8 mouse cellular contexts compared by ENCODE assay signal in the genomic region with DNA sequence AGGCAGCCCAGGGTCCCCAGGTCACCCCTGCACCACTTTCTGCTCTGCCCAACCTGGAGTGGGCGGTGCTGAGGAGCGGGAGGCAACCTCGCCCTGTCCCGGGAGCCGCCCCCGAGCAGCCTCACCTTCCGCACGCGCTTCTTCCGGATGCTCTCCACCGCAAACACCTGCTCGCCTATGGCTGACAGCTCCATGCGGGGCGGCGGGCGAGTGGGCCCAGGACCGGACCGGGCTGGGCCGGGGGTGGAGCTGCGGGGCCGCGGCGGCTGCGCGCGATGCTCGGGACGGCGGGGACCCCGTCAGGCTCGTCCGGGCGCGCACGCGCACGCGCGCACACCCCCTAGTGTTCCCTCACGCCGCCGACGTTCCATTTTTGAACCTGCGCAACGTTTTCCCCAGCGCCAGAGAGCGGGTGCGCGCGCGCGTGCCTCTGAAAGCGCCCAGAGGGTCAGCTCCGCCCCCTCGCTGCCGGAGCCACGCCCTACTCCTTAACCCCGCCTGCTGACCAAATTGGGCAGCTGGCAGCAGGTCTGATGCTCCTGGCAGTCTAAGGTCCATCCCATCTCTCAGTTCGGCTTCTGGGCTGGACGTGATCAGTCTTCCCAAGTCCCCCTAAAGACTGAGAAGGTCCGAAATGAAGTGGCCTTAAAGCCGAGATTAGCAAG. TPM values are rescaled to one million over a fixed set of nuclear protein-coding genes. Genes with fewer than 3 reads are reported as not detected.
A peak's percentile ranks its signal among the peaks of the same experiment; 100 is the strongest.
DNase-seq lines count a peak whose midpoint lies in the region; ATAC-seq and TF ChIP-seq lines count a peak whose summit lies in the region.

No protein-coding gene starts in this region.

- H3K9me3 ChIP-seq in forebrain, embryonic 12.5 days, result no peaks in the 10 kb centered on the region
- H3K9me3 ChIP-seq in liver, embryonic 16.5 days (replicated peaks; ENCODE audit: control insufficient read depth, low read length), result no peaks in the 10 kb centered on the region
- H3K9me3 ChIP-seq in neural tube, embryonic 12.5 days, result no peaks in the 10 kb centered on the region
- H3K9me3 ChIP-seq in stomach, postnatal 0 days (ENCODE audit: control insufficient read depth, low read length), result no peaks in the 10 kb centered on the region

- no peaks in the 10 kb centered on the region for H3K36me3 ChIP-seq in forebrain, embryonic 12.5 days (replicated peaks)
- H3K36me3 ChIP-seq in liver, embryonic 16.5 days (ENCODE audit: control insufficient read depth, insufficient read depth), result no peaks in the 10 kb centered on the region
- H3K36me3 ChIP-seq in neural tube, embryonic 12.5 days, result no peaks in the 10 kb centered on the region
- no peaks in the 10 kb centered on the region for H3K36me3 ChIP-seq in stomach, postnatal 0 days (ENCODE audit: control insufficient read depth, insufficient read depth, low read length)

- H3K4me2 ChIP-seq in forebrain, embryonic 12.5 days, result peak overlapping the region; percentile 86
- H3K4me2 ChIP-seq in liver, embryonic 16.5 days (ENCODE audit: low read depth, low read length), result peak overlapping the region; percentile 99
- peak overlapping the region; percentile 84 for H3K4me2 ChIP-seq in neural tube, embryonic 12.5 days (replicated peaks)
- H3K4me2 ChIP-seq in stomach, postnatal 0 days (replicated peaks; ENCODE audit: low read depth), result peak overlapping the region; percentile 78

- DNase-seq in CD8-positive naive resting alpha-beta T cell, adult 2 months (ENCODE audit: low read depth in 2 of 2, low spot score in 2 of 2), result peak; percentile 84 to 93
- DNase-seq in c-Kit-positive CD71-positive TER-119-positive erythroid progenitor cells, embryonic 14.5 days (ENCODE audit: low spot score), result peak; percentile 74
- peak; percentile 88 to 90 for DNase-seq in heart, postnatal 10 days
- DNase-seq in large intestine, adult 2 months (ENCODE audit: low read depth, low spot score), result peak; percentile 59
- DNase-seq in stomach, postnatal 0 days (ENCODE audit: low spot score), result peak; percentile 93

- peak overlapping the region; percentile 68 for H3K9ac ChIP-seq in forebrain, embryonic 12.5 days
- peak overlapping the region; percentile 80 for H3K9ac ChIP-seq in liver, embryonic 16.5 days (ENCODE audit: low read depth, low read length)
- peak overlapping the region; percentile 62 for H3K9ac ChIP-seq in neural tube, embryonic 12.5 days
- H3K9ac ChIP-seq in stomach, postnatal 0 days (ENCODE audit: low read length), result peak overlapping the region; percentile 71

- peak; percentile 55 for TF ChIP-seq CTCF in stomach, postnatal 0 days (IDR thresholded peaks at IDR 0.05; ENCODE audit: low read depth)

- peak overlapping the region; percentile 68 for H3K4me3 ChIP-seq in forebrain, embryonic 12.5 days (replicated peaks)
- peak overlapping the region; percentile 83 for H3K4me3 ChIP-seq in liver, embryonic 16.5 days (ENCODE audit: low read depth, low read length)
- peak overlapping the region; percentile 55 for H3K4me3 ChIP-seq in neural tube, embryonic 12.5 days
- peak overlapping the region; percentile 64 for H3K4me3 ChIP-seq in stomach, postnatal 0 days (ENCODE audit: low read depth, low read length)

- peaks cover 48% of the 10 kb centered on the region for H3K4me1 ChIP-seq in forebrain, embryonic 12.5 days
- H3K4me1 ChIP-seq in liver, embryonic 16.5 days (ENCODE audit: control insufficient read depth, low read depth, low read length), result peaks cover 27% of the 10 kb centered on the region
- H3K4me1 ChIP-seq in neural tube, embryonic 12.5 days, result peaks cover 15% of the 10 kb centered on the region
- peaks cover 2% of the 10 kb centered on the region; the same call in 1 of the 2 replicates for H3K4me1 ChIP-seq in stomach, postnatal 0 days (replicated peaks; ENCODE audit: control insufficient read depth, insufficient read depth)

- WGBS in forebrain, embryonic 12.5 days, result under 1% methylated on average over 60 of the region's 62 CpGs
- WGBS in large intestine, adult 2 months, result under 1% methylated on average over 62 of the region's 62 CpGs
- under 1% methylated on average over 60 of the region's 62 CpGs for WGBS in liver, embryonic 16.5 days (ENCODE audit: insufficient replicate concordance)
- WGBS in neural tube, embryonic 12.5 days, result 1% methylated on average over 62 of the region's 62 CpGs
- under 1% methylated on average over 58 of the region's 62 CpGs for WGBS in stomach, postnatal 0 days

- no peak for TF ChIP-seq EP300 in stomach, postnatal 0 days (optimal IDR thresholded peaks at IDR 0.05)

- H3K27me3 ChIP-seq in forebrain, embryonic 12.5 days, result peaks cover 39% of the 10 kb centered on the region
- peaks cover 50% of the 10 kb centered on the region for H3K27me3 ChIP-seq in liver, embryonic 16.5 days (ENCODE audit: control insufficient read depth, insufficient read depth, low read depth, low read length)
- H3K27me3 ChIP-seq in neural tube, embryonic 12.5 days (replicated peaks), result peaks cover 28% of the 10 kb centered on the region
- no peaks in the 10 kb centered on the region for H3K27me3 ChIP-seq in stomach, postnatal 0 days (ENCODE audit: control insufficient read depth, insufficient read depth, low read length)

- no peak overlapping the region for H3K27ac ChIP-seq in forebrain, embryonic 12.5 days
- peak overlapping the region; percentile 81 for H3K27ac ChIP-seq in liver, embryonic 16.5 days (ENCODE audit: low read length)
- H3K27ac ChIP-seq in neural tube, embryonic 12.5 days, result no peak overlapping the region
- H3K27ac ChIP-seq in stomach, postnatal 0 days (replicated peaks), result peak overlapping the region; percentile 82

- intact Hi-C loops in heart, postnatal 10 days (cut with DNase I), result no loop called here

- peak; percentile 65 for ATAC-seq in forebrain, embryonic 12.5 days (ENCODE audit: low FRiP score)
- ATAC-seq in liver, embryonic 16.5 days (ENCODE audit: low read depth), result peak; percentile 55
- peak; percentile 51; the same call in 1 of the 2 replicates for ATAC-seq in neural tube, embryonic 12.5 days (ENCODE audit: low FRiP score, low read depth)
- ATAC-seq in stomach, postnatal 0 days (ENCODE audit: low FRiP score, low TSS enrichment), result peak; percentile 80

RNA-seq across cellular contexts. Expression of a gene that starts 38.5 kb away (rescaled TPM):
- 3.3 and 3.6 TPM in 2 replicates for polyA plus RNA-seq in forebrain, embryonic 12.5 days (2016; fragmentation: Nextera tagmentation; extraction: Ambion mirVana)
- 1 to 10 TPM; 3.0 to 3.8 TPM for total RNA-seq in heart, postnatal 10 days (2021)
- polyA plus RNA-seq in large intestine, adult 2 months (2012; rRNA removed), result 22.1 and 30.5 TPM in 2 replicates
- polyA plus RNA-seq in liver, embryonic 16.5 days (2015; fragmentation: Nextera tagmentation; extraction: Ambion mirVana), result 1.2 TPM in 2 replicates
- 2.6 and 2.7 TPM in 2 replicates for polyA plus RNA-seq in neural tube, embryonic 12.5 days (2016; fragmentation: Nextera tagmentation; extraction: Ambion mirVana)
- 4.8 and 5.5 TPM in 2 replicates for polyA plus RNA-seq in stomach, postnatal 0 days (2015; fragmentation: Nextera tagmentation; extraction: Ambion mirVana)

RNA-seq across cellular contexts. Expression of a gene that starts 41.0 kb away (rescaled TPM):
- 7.4 and 8.4 TPM in 2 replicates for polyA plus RNA-seq in forebrain, embryonic 12.5 days (2016; fragmentation: Nextera tagmentation; extraction: Ambion mirVana)
- 10 to 100 TPM; 11.2 to 11.7 TPM for total RNA-seq in heart, postnatal 10 days (2021)
- 28.3 and 34.3 TPM in 2 replicates for polyA plus RNA-seq in large intestine, adult 2 months (2012; rRNA removed)
- 33.1 and 35.2 TPM in 2 replicates for polyA plus RNA-seq in liver, embryonic 16.5 days (2015; fragmentation: Nextera tagmentation; extraction: Ambion mirVana)
- polyA plus RNA-seq in neural tube, embryonic 12.5 days (2016; fragmentation: Nextera tagmentation; extraction: Ambion mirVana), result 5.5 and 5.8 TPM in 2 replicates
- polyA plus RNA-seq in stomach, postnatal 0 days (2015; fragmentation: Nextera tagmentation; extraction: Ambion mirVana), result 18.2 and 18.5 TPM in 2 replicates

Comparison
In these comparisons a context has a peak if more than half of its experiments do, and no peak if none do; other contexts are left out.
1. H3K27ac ChIP-seq: peak in liver, embryonic 16.5 days (single experiment) and stomach, postnatal 0 days (single experiment); none in forebrain, embryonic 12.5 days (single experiment) and neural tube, embryonic 12.5 days (single experiment).
2. Peak in every context shown above with its lines, with median percentiles within 50 percentile points of each other: DNase-seq, ATAC-seq, H3K4me2 ChIP-seq, H3K4me3 ChIP-seq and H3K9ac ChIP-seq.